Mouse (Mus musculus) CH12.LX (cell line): ENCODE data around the gene Olfr155. TPM values are rescaled to one million over a fixed set of nuclear protein-coding genes. Genes with fewer than 3 reads are reported as not detected.
A peak's percentile ranks its signal among the peaks of the same experiment; 100 is the strongest.

Experiments used
- DNase-seq: peaks from one replicate; pipeline ENCODE4 v3.0.0-alpha.2; 2013; ENCODE audit errors: extremely low read depth
- H3K27ac ChIP-seq: 2 replicates; pipeline ENCODE4 v1.5.1; 2012; ENCODE audit warnings: low read depth, mild to moderate bottlenecking, control low read depth, moderate library complexity; ENCODE audit not compliant: insufficient read depth
- H3K27me3 ChIP-seq: replicated peaks from 2 replicates; pipeline ENCODE3; 2012; ENCODE audit warnings: inconsistent platforms
- H3K36me3 ChIP-seq, 2 experiments: replicated peaks in 1 of 2; 2 replicates each; pipeline versions ENCODE3 to v1.6.1; 2012; ENCODE audit warnings: inconsistent platforms in 1 of 2, low read length in 1 of 2, mild to moderate bottlenecking in 1 of 2, mixed read lengths in 1 of 2, moderate library complexity in 1 of 2; ENCODE audit not compliant: control insufficient read depth in 1 of 2, insufficient read depth in 1 of 2
- H3K4me1 ChIP-seq, 2 experiments: 2 replicates each; pipeline ENCODE4 v1.6.1; 2012; ENCODE audit warnings: inconsistent platforms in 1 of 2, moderate library complexity in 1 of 2; ENCODE audit not compliant: insufficient read depth in 2 of 2, control insufficient read depth in 1 of 2
- H3K4me2 ChIP-seq: 2 replicates; pipeline ENCODE4 v1.6.1; 2012; ENCODE audit warnings: low read depth, mild to moderate bottlenecking, control low read depth; ENCODE audit not compliant: poor library complexity, insufficient read depth, severe bottlenecking
- H3K4me3 ChIP-seq, 3 experiments: fragments of 150-350 bp in 1 of 3; sonication (generic) in 1 of 3; replicated peaks in 1 of 3; 2 replicates each; pipeline versions ENCODE3 to v1.5.1; 2011 to 2012; ENCODE audit warnings: low read depth in 2 of 3, low read length in 2 of 3, mild to moderate bottlenecking in 2 of 3, moderate library complexity in 2 of 3, control low read depth in 1 of 3, improper control_type of control experiment in 1 of 3, inconsistent platforms in 1 of 3, mixed read lengths in 1 of 3; ENCODE audit not compliant: poor library complexity in 1 of 3
- H3K79me2 ChIP-seq: replicated peaks from 2 replicates; pipeline ENCODE4 v1.6.1; 2012; ENCODE audit warnings: mild to moderate bottlenecking, moderate library complexity; ENCODE audit not compliant: control insufficient read depth, poor library complexity, insufficient read depth, severe bottlenecking; ENCODE audit errors: extremely low read depth
- H3K9ac ChIP-seq: 2 replicates; pipeline ENCODE4 v1.6.1; 2012; ENCODE audit warnings: low read depth, mild to moderate bottlenecking, control low read depth, moderate library complexity; ENCODE audit not compliant: insufficient read depth
- H3K9me3 ChIP-seq: replicated peaks from 2 replicates; pipeline ENCODE3; 2012; ENCODE audit warnings: low read length, inconsistent platforms, mixed read lengths
- CHD1 ChIP-seq: IDR thresholded peaks from 2 replicates; pipeline ENCODE4 v1.6.1; 2012; ENCODE audit warnings: low read depth, low read length, improper control_type of control experiment, inconsistent platforms
- CTCF ChIP-seq, 2 experiments: IDR thresholded peaks in 1 of 2; conservative IDR thresholded peaks in 1 of 2; 2 replicates each; pipeline ENCODE4 v1.5.1; 2011 to 2012; ENCODE audit warnings: low read depth in 2 of 2, low read length in 2 of 2, improper control_type of control experiment in 1 of 2, inconsistent platforms in 1 of 2, mild to moderate bottlenecking in 1 of 2, moderate library complexity in 1 of 2
- ELF1 ChIP-seq: IDR thresholded peaks from 2 replicates; pipeline ENCODE4 v1.6.1; 2014; ENCODE audit warnings: low read depth, mild to moderate bottlenecking, inconsistent platforms, low read length, improper control_type of control experiment
- ETS1 ChIP-seq: conservative IDR thresholded peaks from 2 replicates; pipeline ENCODE4 v1.6.1; 2012; ENCODE audit warnings: low read depth, mild to moderate bottlenecking, inconsistent platforms, low read length, improper control_type of control experiment, moderate library complexity
- JUN ChIP-seq: IDR thresholded peaks from 2 replicates; pipeline ENCODE4 v1.6.1; 2011; ENCODE audit warnings: low read depth, mild to moderate bottlenecking, low read length, improper control_type of control experiment, moderate library complexity; ENCODE audit not compliant: insufficient read depth
- JUND ChIP-seq: conservative IDR thresholded peaks from 2 replicates; pipeline ENCODE4 v1.6.1; 2011; ENCODE audit warnings: low read depth, low read length, improper control_type of control experiment
- KAT2A ChIP-seq: IDR thresholded peaks from 2 replicates; pipeline ENCODE4 v1.6.1; 2012; ENCODE audit warnings: low read length, improper control_type of control experiment, inconsistent platforms; ENCODE audit not compliant: insufficient replicate concordance
- MAFK ChIP-seq: IDR thresholded peaks from 2 replicates; pipeline ENCODE4 v1.6.1; 2011; ENCODE audit warnings: low read length, improper control_type of control experiment; ENCODE audit not compliant: insufficient replicate concordance
- MYC ChIP-seq: IDR thresholded peaks from 2 replicates; pipeline ENCODE4 v1.6.1; 2011; ENCODE audit warnings: low read depth, mild to moderate bottlenecking, improper control_type of control experiment, low read length
- POLR2A ChIP-seq: IDR thresholded peaks from 2 replicates; pipeline ENCODE4 v1.6.1; 2011; ENCODE audit warnings: low read depth, mild to moderate bottlenecking, improper control_type of control experiment, low read length
- RAD21 ChIP-seq: IDR thresholded peaks from 2 replicates; pipeline ENCODE4 v1.6.1; 2011; ENCODE audit warnings: low read depth, mild to moderate bottlenecking, low read length, improper control_type of control experiment, moderate library complexity
- SIN3A ChIP-seq: IDR thresholded peaks from 2 replicates; pipeline ENCODE4 v1.6.1; 2012; ENCODE audit warnings: low read length, improper control_type of control experiment, inconsistent platforms
- SMC3 ChIP-seq: IDR thresholded peaks from 2 replicates; pipeline ENCODE4 v1.6.1; 2011; ENCODE audit warnings: low read depth, low read length, improper control_type of control experiment
- TCF12 ChIP-seq: IDR thresholded peaks from 2 replicates; pipeline ENCODE4 v1.6.1; 2014; ENCODE audit warnings: low read depth, mild to moderate bottlenecking, inconsistent platforms, low read length, improper control_type of control experiment
- UBTF ChIP-seq: IDR thresholded peaks from 2 replicates; pipeline ENCODE4 v1.6.1; 2012; ENCODE audit warnings: low read depth, mild to moderate bottlenecking, inconsistent platforms, low read length, improper control_type of control experiment, moderate library complexity
- dilution Hi-C: fragments of 300-500 bp; cut with MboI; formaldehyde crosslinking; loops from 2 replicates; pipeline ENCODE4 v1.14.3; 2020; ENCODE audit warnings: low sequenced_read_pairs; ENCODE audit not compliant: extremely low pct_unique_long_range_greater_than_20kb, extremely low pct_ligation_motif_present
- in situ Hi-C: fragments of 300-500 bp; cut with MboI; formaldehyde crosslinking; loops from 3 replicates; pipeline ENCODE4 v1.14.3; 2019; ENCODE audit warnings: low sequenced_read_pairs, low pct_ligation_motif_present, low pct_unique_long_range_greater_than_20kb, mixed read lengths
- polyA plus RNA-seq: library from polyadenylated mRNA; unstranded; fragments of >175 nt; gene quantifications from 2 replicates; pipeline ENCODE4 v1.2.1, GENCODE M21; 2012; ENCODE audit warnings: low read depth; ENCODE audit not compliant: insufficient read length
- total RNA-seq, 2 experiments: library from RNA; depleted of rRNA; stranded (reverse); fragments of 300-350 nt in 1 of 2; fragments of >200 nt in 1 of 2; gene quantifications; 2 replicates each; pipeline ENCODE4 v1.2.3; 2012 to 2014

Gene Olfr155
- total and polyA plus RNA-seq, 3 experiments = not detected

DNA sequence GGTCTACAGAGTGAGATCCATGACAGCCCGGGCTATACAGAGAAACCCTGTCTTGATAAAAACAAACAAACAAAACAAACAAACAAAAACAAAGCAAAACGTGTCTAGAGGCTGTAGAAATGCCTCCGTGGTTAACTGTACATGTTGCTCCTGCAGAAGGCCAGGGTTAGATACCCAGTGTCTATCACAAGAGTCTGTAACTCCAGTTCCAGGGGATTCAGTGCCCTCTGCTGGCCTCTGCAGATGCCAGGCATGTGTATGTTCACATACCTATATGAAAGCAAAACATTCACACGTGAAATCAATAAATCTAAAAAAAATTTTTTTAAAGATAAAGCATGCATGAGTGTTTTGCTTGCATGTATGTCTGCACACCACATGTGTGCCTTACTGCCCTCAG lies 11.9 kb downstream of the Olfr155 start:
- Histone ChIP-seq H3K36me3 (no peaks in the 10 kb centered on the region), H3K27ac (no peak overlapping the region), H3K4me1 (peaks cover 0 to 3% of the 10 kb centered on the region in 2 experiments; a peak in 1 of 4 replicates), H3K9me3 (peaks cover 7% of the 10 kb centered on the region), H3K9ac (no peak overlapping the region), H3K4me3 (no peak overlapping the region), H3K79me2 (no peaks in the 10 kb centered on the region), H3K4me2 (no peak overlapping the region)
- dilution Hi-C loops = no loop called here
- in situ Hi-C loops = no loop called here
- TF ChIP-seq RAD21 (peak; percentile 38), CTCF (conservative IDR thresholded peaks at IDR 0.05 in 1 of 2, IDR thresholded peaks at IDR 0.05 in 1 of 2; ENCODE audit: low read depth in 2 of 2, low read length in 2 of 2) (peak in 1 of 2 experiments; percentile 58; a peak in 2 of 4 replicates), ELF1 (no peak), SMC3 (peak; percentile 36), JUN (no peak)
- TF ChIP-seq, all 38 proteins: peak for 3
- no peak for DNase-seq
- H3K27me3 ChIP-seq = peaks cover 24% of the 10 kb centered on the region

DNA sequence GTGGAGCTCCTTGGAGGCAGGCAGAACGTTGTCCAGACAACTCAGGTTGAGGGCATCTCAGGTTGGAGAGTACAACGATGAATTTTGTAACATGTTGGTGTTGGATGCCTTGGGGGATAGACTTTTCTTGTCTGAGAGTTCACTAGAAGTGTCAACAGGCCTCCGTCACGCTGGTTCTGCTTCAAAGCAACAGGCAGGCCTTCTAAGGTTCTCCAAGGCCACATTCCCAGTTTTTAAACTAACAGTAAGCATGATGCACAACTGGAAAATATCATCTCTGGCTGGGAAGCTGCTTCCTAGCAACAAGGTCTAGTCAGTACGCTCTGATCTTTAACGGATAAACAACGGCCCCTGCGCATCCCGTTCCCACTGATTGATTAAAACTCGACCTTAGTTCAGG lies 18.5 kb downstream of the Olfr155 start:
- TF ChIP-seq CTCF (conservative IDR thresholded peaks at IDR 0.05 in 1 of 2, IDR thresholded peaks at IDR 0.05 in 1 of 2; ENCODE audit: low read depth in 2 of 2, low read length in 2 of 2) (no peak), JUND (no peak), SIN3A (no peak), TCF12 (no peak), POLR2A (no peak), CHD1 (no peak), ETS1 (no peak), UBTF (no peak), MYC (no peak), JUN (no peak), KAT2A (no peak)

DNA sequence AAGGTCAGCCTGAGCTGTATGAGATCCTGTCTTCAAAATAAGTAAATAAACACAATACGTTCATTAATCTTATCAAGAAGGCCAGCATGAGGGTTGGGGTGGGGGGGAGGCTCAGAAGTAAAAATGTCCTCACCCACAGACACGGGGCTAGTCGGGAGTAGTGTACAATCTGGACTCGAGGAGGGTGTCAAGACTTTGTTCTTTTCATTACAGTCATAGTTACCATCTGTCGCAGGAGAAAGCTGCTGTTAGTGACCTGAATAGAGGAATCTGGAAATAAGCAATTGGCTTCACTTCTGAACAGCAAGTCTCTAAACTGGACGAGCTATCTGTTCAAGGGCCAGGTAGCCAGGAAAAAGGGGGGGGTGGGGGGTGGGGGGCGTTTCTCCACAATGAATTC lies 23.1 kb downstream of the Olfr155 start:
- Histone ChIP-seq H3K36me3 (no peaks in the 10 kb centered on the region), H3K27me3 (peaks cover 39% of the 10 kb centered on the region), H3K9me3 (peaks cover 11% of the 10 kb centered on the region), H3K9ac (no peak overlapping the region), H3K4me3 (no peak overlapping the region), H3K4me1 (peaks cover 2 to 7% of the 10 kb centered on the region in 2 experiments), H3K79me2 (no peaks in the 10 kb centered on the region; the same call in 1 of the 2 replicates), H3K27ac (no peak overlapping the region), H3K4me2 (peak overlapping the region; percentile 93; the same call in 1 of the 2 replicates)
- no peak for DNase-seq
- in situ Hi-C loops = no loop called here
- TF ChIP-seq KAT2A (no peak), MAFK (no peak)
- dilution Hi-C loops = no loop called here

More for the DNA sequence above, 18.5 kb downstream of the Olfr155 start:
- Histone ChIP-seq H3K4me3 (no peak overlapping the region), H3K27ac (no peak overlapping the region), H3K4me2 (no peak overlapping the region), H3K4me1 (peaks cover 0 to under 1% of the 10 kb centered on the region in 2 experiments; a peak in 2 of 4 replicates), H3K36me3 (no peaks in the 10 kb centered on the region), H3K79me2 (no peaks in the 10 kb centered on the region), H3K9me3 (peaks cover 18% of the 10 kb centered on the region), H3K9ac (no peak overlapping the region), H3K27me3 (peaks cover 49% of the 10 kb centered on the region)
- no peak for DNase-seq
- in situ Hi-C loops = no loop called here
- dilution Hi-C loops = no loop called here
